Mouse (Mus musculus) embryonic facial prominence, embryonic 12.5 days (tissue): Measurements from ENCODE around the gene Cep250. TPM values are rescaled to one million over a fixed set of nuclear protein-coding genes. Genes with fewer than 3 reads are reported as not detected.

Experiments used
- ATAC-seq: fragments of 200-750 bp; cut with Nextera tagmentation; 2 replicates; pipeline ENCODE4 v1.8.0; 2017; ENCODE audit not compliant: insufficient number of reproducible peaks, insufficient read depth, low FRiP score, low TSS enrichment
- H3K27ac ChIP-seq: fragments of 300-500 bp; sonication (generic); 2 replicates; pipeline ENCODE4 v1.5.1; 2016; ENCODE audit warnings: mild to moderate bottlenecking
- H3K27me3 ChIP-seq: fragments of 300-500 bp; sonication (generic); 2 replicates; pipeline ENCODE4 v1.6.1; 2016; ENCODE audit warnings: mild to moderate bottlenecking, moderate library complexity
- H3K36me3 ChIP-seq: fragments of 300-500 bp; sonication (generic); 2 replicates; pipeline ENCODE4 v1.6.1; 2016; ENCODE audit warnings: mild to moderate bottlenecking
- H3K4me1 ChIP-seq: fragments of 300-500 bp; sonication (generic); 2 replicates; pipeline ENCODE4 v1.6.1; 2016
- H3K4me2 ChIP-seq: fragments of 300-500 bp; sonication (generic); replicated peaks from 2 replicates; pipeline ENCODE4 v1.6.1; 2016; ENCODE audit warnings: mild to moderate bottlenecking, moderate library complexity
- H3K4me3 ChIP-seq: fragments of 300-500 bp; sonication (generic); 2 replicates; pipeline ENCODE4 v1.5.1; 2016; ENCODE audit warnings: mild to moderate bottlenecking
- H3K9ac ChIP-seq: fragments of 300-500 bp; sonication (generic); 2 replicates; pipeline ENCODE4 v1.6.1; 2016; ENCODE audit warnings: mild to moderate bottlenecking, moderate library complexity
- H3K9me3 ChIP-seq: fragments of 300-500 bp; sonication (generic); 2 replicates; pipeline ENCODE4 v1.6.1; 2016; ENCODE audit warnings: mild to moderate bottlenecking, moderate library complexity
- WGBS: fragments of 180-500 bp; shearing (Covaris S2); methylation state at CpG from one replicate; pipeline ENCODE4 v1.1.7; 2016; 5-methylcytosine and 5-hydroxymethylcytosine counted together
- polyA plus RNA-seq: library from polyadenylated mRNA; unstranded; fragments of >200 nt; fragmentation: Nextera tagmentation; extraction: Ambion mirVana; gene quantifications from 2 replicates; pipeline ENCODE4 v1.2.1, GENCODE M21; 2016

Gene Cep250
- polyA plus RNA-seq, 1 experiment from 2014 or later = 35.2 TPM

- no peak overlapping the region; the same call in 1 of the 2 replicates for H3K9ac ChIP-seq
- 81% methylated on average over 14 of the region's 14 CpGs for WGBS
- no peaks in the 10 kb centered on the region for H3K4me1 ChIP-seq
- no peaks in the 10 kb centered on the region for H3K9me3 ChIP-seq
- H3K36me3 ChIP-seq = peaks cover 87% of the 10 kb centered on the region
- H3K4me2 ChIP-seq = no peak overlapping the region
- H3K4me3 ChIP-seq = no peak overlapping the region
- ATAC-seq = no peak
- no peak overlapping the region for H3K27ac ChIP-seq
- H3K27me3 ChIP-seq = no peaks in the 10 kb centered on the region
Measured at GRCm38 (mm10) chr2:155974087-155974731, 18.0 kb downstream of the Cep250 start.

DNA sequence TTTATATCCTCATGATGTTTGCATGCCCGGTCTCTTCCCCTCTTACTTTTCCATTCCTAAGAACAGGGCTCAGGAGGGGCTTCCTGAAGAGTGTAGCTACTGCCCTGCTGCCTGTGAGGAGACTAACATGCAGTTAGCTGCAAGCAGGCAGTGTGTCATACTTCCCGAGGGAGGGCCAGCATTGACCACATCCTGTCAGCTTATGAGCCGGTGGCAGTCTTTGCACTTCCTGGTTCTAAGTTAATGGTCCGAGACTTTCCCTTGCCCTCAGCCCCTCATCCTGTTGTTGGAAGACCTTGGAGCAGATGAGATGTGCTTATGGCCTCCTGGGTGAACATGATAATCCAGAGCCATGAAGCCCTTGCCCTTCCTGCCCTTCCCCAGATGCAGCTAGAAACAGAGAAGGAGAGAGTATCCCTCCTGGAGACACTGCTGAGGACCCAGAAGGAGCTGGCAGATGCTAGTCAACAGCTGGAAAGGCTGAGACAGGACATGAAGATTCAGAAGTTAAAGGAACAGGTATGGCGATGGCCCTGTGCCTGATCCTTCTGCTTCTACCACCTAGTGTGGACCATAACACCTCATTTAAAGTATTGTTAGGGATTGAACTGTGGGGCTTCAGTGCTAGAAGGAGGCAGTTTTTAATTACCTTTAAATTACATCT is 23.2 kb downstream of the Cep250 start:
- H3K4me2 ChIP-seq = no peak overlapping the region
- H3K27me3 ChIP-seq = no peaks in the 10 kb centered on the region
- H3K36me3 ChIP-seq = peaks cover 87% of the 10 kb centered on the region
- H3K4me1 ChIP-seq = no peaks in the 10 kb centered on the region
- H3K4me3 ChIP-seq = no peak overlapping the region
- ATAC-seq = no peak
- 86% methylated on average over 5 of the region's 5 CpGs for WGBS
- no peak overlapping the region for H3K9ac ChIP-seq
- no peaks in the 10 kb centered on the region for H3K9me3 ChIP-seq
- H3K27ac ChIP-seq = no peak overlapping the region

- no peak for ATAC-seq
- Histone ChIP-seq H3K27me3 (no peaks in the 10 kb centered on the region), H3K4me2 (no peak overlapping the region), H3K36me3 (peaks cover 97% of the 10 kb centered on the region), H3K9me3 (no peaks in the 10 kb centered on the region), H3K9ac (no peak overlapping the region), H3K4me3 (no peak overlapping the region), H3K4me1 (no peaks in the 10 kb centered on the region), H3K27ac (no peak overlapping the region)
- WGBS = 90% methylated on average over 7 of the region's 7 CpGs
Measured at GRCm38 (mm10) chr2:155985776-155986175, 29.5 kb downstream of the Cep250 start.

- ATAC-seq = no peak
- Histone ChIP-seq H3K27ac (no peak overlapping the region), H3K4me3 (no peak overlapping the region), H3K4me1 (no peaks in the 10 kb centered on the region), H3K36me3 (peaks cover 98% of the 10 kb centered on the region), H3K27me3 (no peaks in the 10 kb centered on the region), H3K9ac (no peak overlapping the region), H3K9me3 (no peaks in the 10 kb centered on the region), H3K4me2 (no peak overlapping the region)
- WGBS = 97% methylated on average over 6 of the region's 6 CpGs
Measured at GRCm38 (mm10) chr2:155987131-155987530, 30.9 kb downstream of the Cep250 start.

GRCm38 (mm10) chr2:155989085-155989484 is 32.8 kb downstream of the Cep250 start:
- Histone ChIP-seq H3K9me3 (no peaks in the 10 kb centered on the region), H3K36me3 (peaks cover 100% of the 10 kb centered on the region), H3K27me3 (no peaks in the 10 kb centered on the region), H3K4me1 (no peaks in the 10 kb centered on the region), H3K4me2 (no peak overlapping the region), H3K27ac (no peak overlapping the region), H3K4me3 (no peak overlapping the region), H3K9ac (no peak overlapping the region)
- WGBS = 74% methylated on average over 4 of the region's 4 CpGs
- ATAC-seq = no peak

GRCm38 (mm10) chr2:155991151-155991550 is 34.9 kb downstream of the Cep250 start:
- no peak for ATAC-seq
- Histone ChIP-seq H3K36me3 (peaks cover 100% of the 10 kb centered on the region), H3K4me1 (no peaks in the 10 kb centered on the region), H3K27ac (no peak overlapping the region), H3K4me3 (no peak overlapping the region), H3K9me3 (no peaks in the 10 kb centered on the region), H3K9ac (no peak overlapping the region), H3K27me3 (no peaks in the 10 kb centered on the region), H3K4me2 (no peak overlapping the region)
- 95% methylated on average over 10 of the region's 10 CpGs for WGBS

DNA sequence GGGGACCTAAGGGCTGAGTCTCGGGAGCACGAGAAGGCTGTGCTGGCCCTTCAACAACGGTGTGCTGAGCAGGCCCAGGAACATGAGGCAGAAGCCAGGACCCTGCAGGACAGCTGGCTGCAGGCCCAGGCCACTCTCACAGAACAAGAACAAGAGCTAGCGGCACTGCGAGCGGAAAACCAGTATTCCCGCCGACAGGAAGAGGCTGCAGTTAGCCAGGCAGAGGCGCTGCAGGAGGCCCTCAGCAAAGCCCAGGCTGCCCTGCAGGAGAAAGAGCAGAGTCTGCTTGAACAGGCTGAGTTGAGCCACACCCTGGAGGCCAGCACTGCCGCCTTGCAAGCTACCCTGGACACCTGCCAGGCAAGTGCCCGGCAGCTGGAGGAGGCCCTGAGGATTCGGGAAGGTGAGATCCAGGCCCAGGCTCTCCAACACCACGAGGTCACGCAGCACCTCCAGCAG is 35.6 kb downstream of the Cep250 start:
- Histone ChIP-seq H3K4me1 (no peaks in the 10 kb centered on the region), H3K4me2 (no peak overlapping the region), H3K36me3 (peaks cover 100% of the 10 kb centered on the region), H3K27ac (no peak overlapping the region), H3K27me3 (no peaks in the 10 kb centered on the region), H3K9me3 (no peaks in the 10 kb centered on the region), H3K4me3 (no peak overlapping the region), H3K9ac (no peak overlapping the region)
- ATAC-seq = no peak
- 85% methylated on average over 14 of the region's 14 CpGs for WGBS

- H3K9ac ChIP-seq = no peak overlapping the region
- H3K27ac ChIP-seq = no peak overlapping the region
- peaks cover 6% of the 10 kb centered on the region for H3K4me1 ChIP-seq
- H3K4me3 ChIP-seq = no peak overlapping the region
- H3K4me2 ChIP-seq = no peak overlapping the region
- H3K36me3 ChIP-seq = peaks cover 22% of the 10 kb centered on the region
- no peaks in the 10 kb centered on the region for H3K9me3 ChIP-seq
- H3K27me3 ChIP-seq = no peaks in the 10 kb centered on the region
- ATAC-seq = no peak
- WGBS = 93% methylated on average over 4 of the region's 4 CpGs
Measured at GRCm38 (mm10) chr2:156005393-156005792, 49.1 kb downstream of the Cep250 start.

DNA sequence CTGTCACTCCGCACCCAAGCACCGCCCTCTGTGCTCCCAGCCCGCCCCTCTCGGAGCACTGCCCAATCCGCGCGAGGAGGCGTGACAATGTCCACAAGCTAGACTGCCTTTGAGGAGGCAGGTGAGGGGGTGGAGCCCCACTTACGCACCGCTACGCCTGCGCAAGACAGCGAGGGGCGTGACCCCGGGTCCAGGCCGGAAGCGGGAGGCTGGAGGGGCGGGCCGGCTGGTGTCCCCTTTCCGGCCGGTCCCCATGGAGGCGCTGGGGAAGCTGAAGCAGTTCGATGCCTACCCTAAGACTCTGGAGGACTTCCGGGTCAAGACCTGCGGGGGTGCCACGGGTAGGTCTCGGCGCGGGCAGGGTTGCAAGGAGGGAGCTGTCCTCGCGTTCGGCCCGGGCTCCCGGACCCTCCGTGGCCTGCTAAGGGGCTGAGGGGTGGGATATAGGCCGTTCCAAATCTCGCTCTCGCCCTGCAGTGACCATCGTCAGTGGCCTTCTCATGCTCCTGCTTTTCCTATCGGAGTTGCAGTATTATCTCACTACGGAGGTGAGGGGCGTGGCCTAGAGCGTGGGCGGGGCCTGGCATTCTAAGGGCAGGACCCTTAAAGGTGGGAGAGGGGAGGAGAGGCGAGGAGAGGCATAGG is 51.8 kb downstream of the Cep250 start, which contains the start of the genes 6430550D23Rik and Ergic3:
Gene 6430550D23Rik, minus strand, starts transcription at position 90 of the 645 bp plus-strand sequence.
Gene Ergic3, plus strand, starts transcription at position 158 of the 645 bp plus-strand sequence.
- peak within 1 kb of the TSS; percentile 51 for H3K27ac ChIP-seq
- WGBS = under 1% methylated on average over 45 of the region's 45 CpGs

DNA sequence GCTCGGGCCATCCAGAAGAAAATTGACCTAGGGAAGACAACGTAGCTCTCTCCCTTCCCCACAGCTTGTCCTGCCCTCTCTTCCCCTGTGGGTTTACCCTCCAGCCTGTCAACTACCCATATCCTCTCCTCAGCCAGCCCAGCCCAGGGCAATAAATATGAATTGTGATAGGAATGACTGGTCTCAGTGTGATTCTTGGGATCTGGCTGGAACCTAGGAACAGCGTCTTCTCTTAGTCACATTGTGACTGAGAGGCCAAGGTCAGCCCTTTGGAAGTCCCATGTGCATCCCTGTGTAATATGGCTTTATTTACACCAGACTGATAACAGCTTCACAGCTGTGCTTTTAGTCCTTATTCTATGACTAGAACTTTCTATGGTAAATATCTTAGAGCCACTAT is 61.8 kb downstream of the Cep250 start:
- Histone ChIP-seq H3K27me3 (no peaks in the 10 kb centered on the region), H3K36me3 (peaks cover 64% of the 10 kb centered on the region), H3K27ac (no peak overlapping the region), H3K4me1 (no peaks in the 10 kb centered on the region), H3K9me3 (no peaks in the 10 kb centered on the region), H3K4me2 (no peak overlapping the region), H3K9ac (no peak overlapping the region), H3K4me3 (no peak overlapping the region)
- no peak for ATAC-seq
- 92% methylated on average over 3 of the region's 3 CpGs for WGBS

More for the DNA sequence above, 51.8 kb downstream of the Cep250 start, which contains the start of the genes 6430550D23Rik and Ergic3:
- H3K4me3 ChIP-seq = peak within 1 kb of the TSS; percentile 72
- H3K4me1 ChIP-seq = peaks cover 6% of the 10 kb centered on the region
- H3K9me3 ChIP-seq = no peaks in the 10 kb centered on the region
- ATAC-seq = peak; percentile 99
- H3K4me2 ChIP-seq = peak within 1 kb of the TSS; percentile 52
- peak within 1 kb of the TSS; percentile 74 for H3K9ac ChIP-seq
- peaks cover 31% of the 10 kb centered on the region for H3K36me3 ChIP-seq
- no peaks in the 10 kb centered on the region for H3K27me3 ChIP-seq

DNA sequence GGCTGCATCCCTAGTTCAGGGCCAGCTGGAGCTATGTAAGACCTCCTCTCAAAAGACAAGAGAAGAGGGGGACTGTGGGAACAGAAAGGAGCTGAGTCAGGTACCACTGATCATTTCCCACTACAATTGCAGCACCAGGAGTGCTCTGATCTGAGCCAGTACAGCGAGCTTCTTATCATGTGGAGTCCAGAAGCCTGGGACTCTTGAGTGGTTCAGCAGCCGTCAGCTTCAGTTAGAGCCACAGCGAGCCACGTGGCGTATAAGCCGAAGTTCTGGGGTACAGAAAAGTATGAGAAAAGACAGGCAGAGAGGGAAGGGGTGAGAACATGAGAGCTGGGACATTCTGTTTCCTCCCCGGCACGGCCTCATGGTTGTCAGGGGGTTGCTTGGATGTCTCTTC is 65.0 kb downstream of the Cep250 start:
- H3K4me2 ChIP-seq = no peak overlapping the region
- no peak overlapping the region for H3K27ac ChIP-seq
- no peaks in the 10 kb centered on the region for H3K27me3 ChIP-seq
- peaks cover 33% of the 10 kb centered on the region for H3K36me3 ChIP-seq
- no peak overlapping the region for H3K4me3 ChIP-seq
- WGBS = 85% methylated on average over 8 of the region's 8 CpGs
- H3K4me1 ChIP-seq = no peaks in the 10 kb centered on the region
- ATAC-seq = no peak
- no peaks in the 10 kb centered on the region for H3K9me3 ChIP-seq
- H3K9ac ChIP-seq = no peak overlapping the region; the same call in 1 of the 2 replicates

GRCm38 (mm10) chr2:156021765-156022164 is 65.5 kb downstream of the Cep250 start:
- Histone ChIP-seq H3K9me3 (no peaks in the 10 kb centered on the region), H3K4me1 (no peaks in the 10 kb centered on the region), H3K27me3 (no peaks in the 10 kb centered on the region), H3K4me2 (no peak overlapping the region), H3K4me3 (no peak overlapping the region), H3K27ac (no peak overlapping the region), H3K9ac (no peak overlapping the region), H3K36me3 (peaks cover 27% of the 10 kb centered on the region)
- no peak for ATAC-seq
- WGBS = 83% methylated on average over 2 of the region's 2 CpGs
